Mouse (Mus musculus) heart, embryonic 14.5 days (tissue): ENCODE measurements around the gene Ldlrap1. TPM values are rescaled to one million over a fixed set of nuclear protein-coding genes. Genes with fewer than 3 reads are reported as not detected.

Experiments used
- ATAC-seq: fragments of 200-750 bp; cut with Nextera tagmentation; 2 replicates; pipeline ENCODE4 v1.8.0; 2017; ENCODE audit warnings: low read depth, moderate TSS enrichment; ENCODE audit not compliant: insufficient number of reproducible peaks, insufficient read depth, low FRiP score
- H3K27ac ChIP-seq, 2 experiments: fragments of 200-500 bp in 1 of 2; fragments of 300-500 bp in 1 of 2; sonication (generic) in 1 of 2; replicated peaks in 1 of 2; 2 replicates each; pipeline ENCODE4 v1.5.1; 2012 to 2014; ENCODE audit warnings: low read depth in 2 of 2, low read length in 2 of 2, control low read depth in 1 of 2, mild to moderate bottlenecking in 1 of 2, mixed read lengths in 1 of 2; ENCODE audit not compliant: control insufficient read depth in 1 of 2, insufficient read depth in 1 of 2
- H3K27me3 ChIP-seq: fragments of 300-500 bp; sonication (generic); 2 replicates; pipeline ENCODE4 v1.6.1; 2014; ENCODE audit warnings: mild to moderate bottlenecking, low read length, control low read depth; ENCODE audit not compliant: control insufficient read depth, insufficient read depth
- H3K36me3 ChIP-seq: fragments of 300-500 bp; sonication (generic); 2 replicates; pipeline ENCODE4 v1.6.1; 2014; ENCODE audit warnings: mild to moderate bottlenecking, control low read depth, low read length, mixed read lengths; ENCODE audit not compliant: control insufficient read depth, insufficient read depth
- H3K4me1 ChIP-seq, 2 experiments: fragments of 200-500 bp in 1 of 2; fragments of 300-500 bp in 1 of 2; sonication (generic) in 1 of 2; 2 replicates each; pipeline ENCODE4 v1.6.1; 2012 to 2014; ENCODE audit warnings: low read length in 2 of 2, control low read depth in 1 of 2, mixed read lengths in 1 of 2; ENCODE audit not compliant: control insufficient read depth in 2 of 2, insufficient read depth in 2 of 2
- H3K4me2 ChIP-seq: fragments of 300-500 bp; sonication (generic); 2 replicates; pipeline ENCODE4 v1.6.1; 2014; ENCODE audit warnings: mild to moderate bottlenecking, low read length
- H3K4me3 ChIP-seq, 2 experiments: fragments of 200-500 bp in 1 of 2; fragments of 300-500 bp in 1 of 2; sonication (generic) in 1 of 2; 2 replicates each; pipeline ENCODE4 v1.5.1; 2012 to 2014; ENCODE audit warnings: low read length in 2 of 2, mild to moderate bottlenecking in 2 of 2, control low read depth in 1 of 2, low read depth in 1 of 2, moderate library complexity in 1 of 2; ENCODE audit not compliant: control insufficient read depth in 1 of 2, insufficient read depth in 1 of 2
- H3K9ac ChIP-seq: fragments of 300-500 bp; sonication (generic); 2 replicates; pipeline ENCODE4 v1.6.1; 2014; ENCODE audit warnings: mild to moderate bottlenecking, low read length
- H3K9me3 ChIP-seq: fragments of 300-500 bp; sonication (generic); 2 replicates; pipeline ENCODE4 v1.6.1; 2016; ENCODE audit warnings: low read length, control low read depth; ENCODE audit not compliant: control insufficient read depth
- WGBS: fragments of 180-500 bp; shearing (Covaris S2); extraction: QIAGEN DNeasy Blood & Tissue Kit; methylation state at CpG from one replicate; pipeline ENCODE4 v1.1.7; 2014; 5-methylcytosine and 5-hydroxymethylcytosine counted together
- polyA plus RNA-seq: library from polyadenylated mRNA; unstranded; fragments of >200 nt; fragmentation: Nextera tagmentation; extraction: Ambion mirVana; gene quantifications from 2 replicates; pipeline ENCODE4 v1.2.1, GENCODE M21; 2014

The Ldlrap1 gene
- polyA plus RNA-seq, 1 experiment from 2014 or later: 12.3 TPM

DNA sequence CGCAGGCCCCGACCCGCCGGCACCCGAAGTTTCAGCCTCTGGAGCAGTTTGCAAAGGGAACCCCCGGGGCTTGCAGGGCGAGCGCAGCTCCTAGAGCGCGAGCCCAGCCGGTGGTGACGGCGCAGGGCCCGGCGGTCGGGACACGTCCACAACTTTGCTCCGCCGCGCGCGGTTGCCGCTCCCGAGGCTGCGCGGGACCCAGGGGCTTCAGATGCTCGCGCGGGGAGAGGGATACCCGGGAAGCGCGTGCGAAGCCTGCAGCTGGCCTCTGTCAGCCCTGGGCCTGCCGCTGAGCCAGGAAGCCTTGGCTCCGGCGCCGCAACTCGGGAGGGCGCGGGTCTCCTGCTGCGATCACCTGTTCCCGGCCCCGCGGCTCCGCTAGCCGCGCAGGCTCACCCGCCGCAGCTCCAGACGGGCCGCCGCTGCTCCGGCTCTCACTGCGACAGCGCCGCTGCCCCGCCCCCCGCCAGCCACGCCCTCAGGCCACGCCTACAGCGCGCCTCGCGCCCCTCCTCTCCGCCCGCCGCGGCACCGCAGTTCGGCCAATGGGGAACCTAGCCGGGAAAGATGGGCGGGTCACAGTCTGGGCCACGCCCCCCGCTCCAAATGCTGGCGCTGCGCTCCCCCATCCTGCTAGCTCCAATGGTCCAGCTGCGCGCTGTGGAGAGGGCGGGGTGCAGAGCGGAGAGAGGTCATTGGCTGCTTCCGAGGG, 63.8 kb downstream of the Ldlrap1 start, which contains the start of gene Man1c1:
Gene Man1c1, minus strand, starts transcription at position 456 of the 712 bp plus-strand sequence.
- peak; percentile 96 for ATAC-seq
- 0% methylated on average over 53 of the region's 81 CpGs for WGBS
- Histone ChIP-seq H3K27ac (peak within 1 kb of the TSS; percentile 13 to 62; a peak in 3 of 4 replicates), H3K27me3 (no peaks in the 10 kb centered on the region), H3K4me2 (peak within 1 kb of the TSS; percentile 100), H3K4me1 (peaks cover 0 to 22% of the 10 kb centered on the region in 2 experiments; a peak in 3 of 4 replicates), H3K4me3 (peak within 1 kb of the TSS; percentile 67 to 76), H3K9ac (peak within 1 kb of the TSS; percentile 86), H3K36me3 (0 out of 2 replicates have a peak, but pooled peaks cover 4% of the 10 kb centered on the region), H3K9me3 (no peaks in the 10 kb centered on the region)

DNA sequence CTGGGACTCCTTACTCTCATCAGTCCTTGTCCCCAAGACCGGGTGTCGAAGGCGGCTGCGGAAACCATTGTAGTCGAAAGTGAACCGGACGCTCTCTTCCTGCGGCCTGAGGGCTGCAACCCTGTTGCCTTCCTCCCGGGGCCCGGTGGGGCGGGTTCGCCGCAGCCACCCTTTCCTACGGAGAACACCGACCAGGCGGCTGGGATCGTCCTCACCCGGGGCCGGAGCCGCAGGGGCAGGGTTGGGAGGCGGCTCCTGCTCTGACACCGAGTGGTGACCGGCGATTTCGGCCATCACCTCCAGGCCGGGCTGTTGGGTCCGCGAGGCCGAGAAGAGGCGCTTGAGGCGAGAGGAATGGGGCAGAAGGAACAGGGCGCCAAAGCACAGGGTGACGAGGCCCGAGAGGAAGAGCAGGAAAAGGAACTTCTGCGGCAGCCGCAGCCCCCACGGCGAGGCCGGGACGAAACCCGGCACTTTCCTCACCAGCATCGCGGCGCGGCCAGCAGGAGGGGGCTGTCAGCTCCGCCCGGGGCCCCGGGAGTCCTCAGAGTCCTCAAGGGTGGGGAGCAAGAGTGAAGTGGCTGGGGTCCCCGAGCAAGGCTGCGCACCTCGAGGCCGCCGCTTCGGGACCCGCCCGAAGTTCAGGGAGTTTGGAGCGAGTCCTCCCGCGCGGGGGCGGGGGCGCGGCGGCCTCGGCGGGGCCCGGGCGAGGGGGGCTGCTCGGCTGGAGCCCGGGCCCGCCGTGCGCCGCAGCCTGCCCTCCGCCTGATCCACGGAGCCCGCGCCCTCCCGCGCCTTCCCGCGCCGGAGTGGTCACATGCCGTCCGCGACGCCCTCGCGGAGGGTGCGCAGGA, 64.6 kb downstream of the Ldlrap1 start:
- Histone ChIP-seq H3K9me3 (no peaks in the 10 kb centered on the region), H3K27me3 (no peaks in the 10 kb centered on the region), H3K4me2 (peak overlapping the region; percentile 100), H3K9ac (peak overlapping the region; percentile 86), H3K4me3 (peak overlapping the region; percentile 67 to 76), H3K36me3 (0 out of 2 replicates have a peak, but pooled peaks cover 8% of the 10 kb centered on the region), H3K4me1 (peaks cover 0 to 22% of the 10 kb centered on the region in 2 experiments; a peak in 3 of 4 replicates), H3K27ac (peak overlapping the region; percentile 13 to 62; a peak in 3 of 4 replicates)
- ATAC-seq: no peak
- 1% methylated on average over 86 of the region's 90 CpGs for WGBS

- H3K9ac ChIP-seq: peak overlapping the region; percentile 86
- peak overlapping the region in 1 of 2 experiments; percentile 62; a peak in 1 of 4 replicates for H3K27ac ChIP-seq
- peaks cover 0 to 22% of the 10 kb centered on the region in 2 experiments; a peak in 3 of 4 replicates for H3K4me1 ChIP-seq
- H3K9me3 ChIP-seq: no peaks in the 10 kb centered on the region
- ATAC-seq: no peak
- peaks cover 17% of the 10 kb centered on the region; the same call in 1 of the 2 replicates for H3K36me3 ChIP-seq
- H3K4me2 ChIP-seq: peak overlapping the region; percentile 100
- peak overlapping the region; percentile 67 to 76 for H3K4me3 ChIP-seq
- H3K27me3 ChIP-seq: no peaks in the 10 kb centered on the region
- WGBS: 26% methylated on average over 6 of the region's 6 CpGs
These were observed 65.9 kb downstream of the Ldlrap1 start for GRCm38 (mm10) chr4:134701934-134702333.

- Histone ChIP-seq H3K9ac (peak overlapping the region; percentile 21; the same call in 1 of the 2 replicates), H3K4me3 (no peak overlapping the region), H3K27ac (no peak overlapping the region), H3K27me3 (no peaks in the 10 kb centered on the region), H3K36me3 (peaks cover 18% of the 10 kb centered on the region; the same call in 1 of the 2 replicates), H3K4me2 (peak overlapping the region; percentile 100; the same call in 1 of the 2 replicates), H3K9me3 (no peaks in the 10 kb centered on the region), H3K4me1 (peaks cover 0 to 22% of the 10 kb centered on the region in 2 experiments; a peak in 3 of 4 replicates)
- no peak for ATAC-seq
- WGBS: 91% methylated on average over 2 of the region's 2 CpGs
These were observed 66.9 kb downstream of the Ldlrap1 start for GRCm38 (mm10) chr4:134700911-134701310.

DNA sequence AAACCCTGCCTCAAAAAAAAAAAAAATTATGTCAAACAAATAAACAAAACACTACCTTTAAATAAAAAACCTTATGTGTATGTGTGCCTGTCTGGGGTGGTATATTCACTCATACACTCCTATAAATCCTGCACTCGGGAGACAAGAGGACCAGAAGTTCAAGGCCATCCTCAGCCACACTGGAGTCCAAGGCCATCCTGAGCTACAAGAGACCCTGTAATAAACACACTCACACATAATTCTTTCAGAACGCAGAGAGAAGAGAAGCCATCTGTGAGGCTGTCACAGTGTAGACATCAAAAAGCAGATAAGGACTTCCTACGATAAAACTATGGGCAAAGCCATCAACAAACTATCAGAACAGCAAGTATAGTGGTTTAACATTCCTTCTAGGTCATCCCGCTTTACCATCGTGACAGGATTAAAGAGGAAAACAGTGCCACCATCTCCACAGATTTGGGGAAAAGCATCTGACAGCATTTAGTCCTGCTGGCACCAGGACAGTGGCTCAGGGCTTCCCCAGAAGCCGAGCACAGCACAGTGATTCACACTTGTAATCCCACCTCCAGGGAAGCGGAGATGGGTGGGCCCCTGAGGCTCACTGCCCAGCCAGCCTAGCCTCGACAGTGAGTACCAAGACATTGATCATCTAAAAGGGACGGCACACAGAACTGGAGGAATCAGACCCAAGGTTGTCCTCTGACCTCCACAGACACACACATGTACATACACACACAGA, 74.5 kb downstream of the Ldlrap1 start:
- H3K4me3 ChIP-seq: no peak overlapping the region
- WGBS: 62% methylated on average over 9 of the region's 9 CpGs
- no peak overlapping the region for H3K27ac ChIP-seq
- peaks cover 13% of the 10 kb centered on the region; the same call in 1 of the 2 replicates for H3K36me3 ChIP-seq
- no peak for ATAC-seq
- no peak overlapping the region for H3K9ac ChIP-seq
- H3K9me3 ChIP-seq: peaks cover 5% of the 10 kb centered on the region; the same call in 1 of the 2 replicates
- no peak overlapping the region for H3K4me2 ChIP-seq
- no peaks in the 10 kb centered on the region for H3K27me3 ChIP-seq
- no peaks in the 10 kb centered on the region for H3K4me1 ChIP-seq

DNA sequence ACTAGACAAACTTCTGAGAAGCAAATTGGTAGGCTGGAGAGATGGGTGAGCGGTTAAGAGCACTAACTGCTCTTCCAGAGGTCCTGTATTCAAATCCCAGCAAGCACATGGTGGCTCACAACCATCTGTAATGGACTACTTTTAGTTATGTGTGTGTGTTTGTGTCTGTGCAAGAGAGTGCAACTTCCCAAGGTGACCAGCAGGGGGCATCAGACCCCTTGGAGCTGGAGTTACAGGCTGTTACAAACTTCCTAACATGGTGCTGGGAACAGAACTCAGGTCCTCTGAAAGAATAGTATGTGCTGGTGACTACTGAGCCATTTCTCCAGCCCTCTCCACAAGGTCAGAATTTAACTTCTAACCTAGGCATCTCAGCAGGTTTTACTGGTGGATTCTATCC, 75.4 kb downstream of the Ldlrap1 start:
- H3K4me3 ChIP-seq: no peak overlapping the region
- no peak for ATAC-seq
- H3K4me1 ChIP-seq: no peaks in the 10 kb centered on the region
- H3K27me3 ChIP-seq: no peaks in the 10 kb centered on the region
- H3K27ac ChIP-seq: no peak overlapping the region
- H3K9me3 ChIP-seq: peaks cover 12% of the 10 kb centered on the region; the same call in 1 of the 2 replicates
- WGBS: 93% methylated on average over 1 of the region's 1 CpGs
- no peak overlapping the region for H3K9ac ChIP-seq
- H3K36me3 ChIP-seq: peaks cover 6% of the 10 kb centered on the region; the same call in 1 of the 2 replicates
- H3K4me2 ChIP-seq: no peak overlapping the region
